Mouse (Mus musculus): ENCODE results near the gene Mttp.

The Mttp gene

GRCm38 (mm10) chr3:138134528-138134927 lies 10.2 kb downstream of the Mttp start:
- no peak for DNase-seq (ENCODE audit: low read depth, low spot score)

GRCm38 (mm10) chr3:138133916-138134315 lies 10.9 kb downstream of the Mttp start:
- DNase-seq (ENCODE audit: low read depth, low spot score): no peak

GRCm38 (mm10) chr3:138133463-138133862 lies 11.3 kb downstream of the Mttp start:
- no peak for DNase-seq (ENCODE audit: low read depth, low spot score)

GRCm38 (mm10) chr3:138131168-138131567 lies 13.6 kb downstream of the Mttp start:
- no peak for DNase-seq (ENCODE audit: low read depth, low spot score)

- no peak for DNase-seq (ENCODE audit: low read depth, low spot score)
Measured at GRCm38 (mm10) chr3:138130692-138131091, 14.1 kb downstream of the Mttp start.

- DNase-seq (ENCODE audit: low read depth, low spot score): no peak
Measured at GRCm38 (mm10) chr3:138129110-138129509, 15.7 kb downstream of the Mttp start.

- no peak for DNase-seq (ENCODE audit: low read depth, low spot score)
Measured at GRCm38 (mm10) chr3:138123842-138124241, 20.9 kb downstream of the Mttp start.

- no peak for DNase-seq (ENCODE audit: low read depth, low spot score)
Measured at GRCm38 (mm10) chr3:138121461-138121860, 23.3 kb downstream of the Mttp start.

GRCm38 (mm10) chr3:138119444-138120105 lies 25.2 kb downstream of the Mttp start:
- no peak for DNase-seq (ENCODE audit: low read depth, low spot score)

- no peak for DNase-seq (ENCODE audit: low read depth, low spot score)
Measured at GRCm38 (mm10) chr3:138118831-138119230, 25.9 kb downstream of the Mttp start.

- DNase-seq (ENCODE audit: low read depth, low spot score): no peak
Measured at GRCm38 (mm10) chr3:138118392-138118791, 26.4 kb downstream of the Mttp start.

GRCm38 (mm10) chr3:138116871-138117270 lies 27.9 kb downstream of the Mttp start:
- no peak for DNase-seq (ENCODE audit: low read depth, low spot score)

GRCm38 (mm10) chr3:138114106-138114505 lies 30.7 kb downstream of the Mttp start:
- DNase-seq (ENCODE audit: low read depth, low spot score): no peak

GRCm38 (mm10) chr3:138110910-138111782 lies 33.6 kb downstream of the Mttp start:
- no peak for DNase-seq (ENCODE audit: low read depth, low spot score)

GRCm38 (mm10) chr3:138106887-138107286 lies 37.9 kb downstream of the Mttp start:
- no peak for DNase-seq (ENCODE audit: low read depth, low spot score)

- DNase-seq (ENCODE audit: low read depth, low spot score): no peak
Measured at GRCm38 (mm10) chr3:138105056-138105455, 39.7 kb downstream of the Mttp start.

- DNase-seq (ENCODE audit: low read depth, low spot score): no peak
Measured at GRCm38 (mm10) chr3:138103690-138104089, 41.1 kb downstream of the Mttp start.

GRCm38 (mm10) chr3:138101936-138102335 lies 42.8 kb downstream of the Mttp start:
- DNase-seq (ENCODE audit: low read depth, low spot score): no peak

- DNase-seq (ENCODE audit: low read depth, low spot score): no peak
Measured at GRCm38 (mm10) chr3:138097718-138098117, 47.0 kb downstream of the Mttp start.

- DNase-seq (ENCODE audit: low read depth, low spot score): no peak
Measured at GRCm38 (mm10) chr3:138096263-138097028, 48.3 kb downstream of the Mttp start.

- no peak for DNase-seq (ENCODE audit: low read depth, low spot score)
Measured at GRCm38 (mm10) chr3:138095718-138096117, 49.0 kb downstream of the Mttp start.

- DNase-seq (ENCODE audit: low read depth, low spot score): no peak
Measured at GRCm38 (mm10) chr3:138095301-138095700, 49.5 kb downstream of the Mttp start.

Measured in WW6 (cell line).